Mouse (Mus musculus): ENCODE results near the gene Ube2e3.

Gene Ube2e3
- long read RNA-seq, experiment 1, transcript Ube2e3-201 (6 exons, 2,249 nt), result major isoform, 39 of 47 reads
- long read RNA-seq, experiment 1, partial matches to known transcripts, result 4 of 47 reads
- long read RNA-seq, experiment 1, other reads (novel, unspliced or antisense), result 2 of 47 reads
- long read RNA-seq, experiment 2, transcript Ube2e3-201 (6 exons, 2,249 nt), result major isoform, 93 of 106 reads
- long read RNA-seq, experiment 2, partial matches to known transcripts, result 5 of 106 reads
- long read RNA-seq, experiment 2, other reads (novel, unspliced or antisense), result 6 of 106 reads

- intact Hi-C loops (cut with DNase I), result no loop called here
These were observed at the start of gene Ube2e3 for GRCm38 (mm10) chr2:78867726-78868510. Ube2e3 (plus strand) TSS chr2:78868124.

GRCm38 (mm10) chr2:78829887-78830286 lies 38.0 kb upstream of the Ube2e3 start:
- intact Hi-C loops (cut with DNase I), result no loop called here

DNA sequence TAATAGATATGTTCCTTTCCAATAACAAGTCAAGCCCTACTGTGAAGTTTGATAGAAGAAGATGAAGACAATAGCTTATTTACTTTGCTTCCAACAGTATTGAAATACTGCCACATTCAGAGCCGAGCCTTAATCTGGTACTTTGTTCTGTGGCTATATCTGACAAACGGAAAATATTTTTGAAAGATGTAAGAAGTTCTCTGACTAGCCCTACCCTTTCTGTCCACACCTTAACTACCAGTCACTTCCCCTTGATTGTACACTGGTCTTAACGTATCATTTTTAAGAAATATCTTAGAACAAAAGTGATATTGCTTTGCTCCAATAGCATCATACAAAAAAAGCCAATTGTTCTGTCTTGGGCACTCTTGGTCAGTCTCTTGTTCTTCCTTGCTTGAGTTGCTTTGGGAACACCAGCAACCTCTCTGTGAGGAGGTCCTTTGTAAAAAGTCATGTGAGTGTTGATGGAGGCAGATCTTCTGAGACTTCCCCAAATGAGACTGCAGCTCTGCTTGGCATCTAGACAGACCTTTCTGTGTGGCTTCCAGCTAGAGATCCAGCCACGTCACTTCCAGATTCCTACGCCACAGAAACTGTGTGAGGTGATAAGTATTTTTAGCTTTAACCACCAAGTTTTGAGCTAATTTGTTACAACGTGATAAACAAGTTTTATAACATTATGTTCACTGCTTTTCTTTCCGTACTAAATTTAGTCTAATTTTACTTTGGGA lies 26.3 kb upstream of the Ube2e3 start:
- intact Hi-C loops (cut with DNase I), result no loop called here

GRCm38 (mm10) chr2:78844365-78844764 lies 23.6 kb upstream of the Ube2e3 start:
- intact Hi-C loops (cut with DNase I), result no loop called here

GRCm38 (mm10) chr2:78845274-78845673 lies 22.6 kb upstream of the Ube2e3 start:
- intact Hi-C loops (cut with DNase I), result no loop called here

GRCm38 (mm10) chr2:78845717-78846116 lies 22.2 kb upstream of the Ube2e3 start:
- intact Hi-C loops (cut with DNase I), result no loop called here

DNA sequence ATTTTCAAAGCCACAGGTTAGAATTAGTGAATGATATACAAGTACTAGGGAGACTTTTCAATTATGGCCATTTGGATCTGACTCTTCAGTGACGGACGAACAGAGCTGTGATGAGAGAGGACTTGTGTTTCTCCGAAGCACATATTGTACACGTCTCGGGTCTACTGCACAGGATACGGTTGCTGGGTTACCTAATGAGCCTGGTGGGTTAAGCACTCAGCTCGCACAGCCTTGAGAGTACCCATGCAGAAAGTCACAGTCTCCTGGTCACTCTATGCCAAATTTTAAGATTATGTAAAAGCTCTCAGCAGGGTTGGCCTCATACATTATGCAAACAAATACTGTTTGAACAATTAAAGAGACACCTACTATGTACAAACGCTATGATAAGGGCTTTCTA lies 13.6 kb upstream of the Ube2e3 start:
- intact Hi-C loops (cut with DNase I), result no loop called here

GRCm38 (mm10) chr2:78858628-78859027 lies 9.3 kb upstream of the Ube2e3 start:
- intact Hi-C loops (cut with DNase I), result no loop called here

GRCm38 (mm10) chr2:78859266-78860087 lies 8.4 kb upstream of the Ube2e3 start:
- intact Hi-C loops (cut with DNase I), result no loop called here

DNA sequence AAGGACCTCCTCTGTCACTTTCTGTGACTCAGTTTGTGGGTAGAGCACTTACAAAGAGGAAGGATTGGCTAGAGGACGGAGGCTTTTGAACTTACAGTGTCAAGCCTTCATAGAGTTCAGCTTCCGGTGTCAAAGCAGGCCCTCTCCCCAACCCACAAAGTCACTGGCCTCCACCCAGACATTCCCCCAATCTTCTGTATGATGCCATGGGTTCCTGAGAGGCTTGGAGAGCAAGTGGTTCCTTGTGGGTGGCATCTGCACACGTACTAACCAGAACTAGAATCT lies 7.9 kb upstream of the Ube2e3 start:
- intact Hi-C loops (cut with DNase I), result no loop called here

DNA sequence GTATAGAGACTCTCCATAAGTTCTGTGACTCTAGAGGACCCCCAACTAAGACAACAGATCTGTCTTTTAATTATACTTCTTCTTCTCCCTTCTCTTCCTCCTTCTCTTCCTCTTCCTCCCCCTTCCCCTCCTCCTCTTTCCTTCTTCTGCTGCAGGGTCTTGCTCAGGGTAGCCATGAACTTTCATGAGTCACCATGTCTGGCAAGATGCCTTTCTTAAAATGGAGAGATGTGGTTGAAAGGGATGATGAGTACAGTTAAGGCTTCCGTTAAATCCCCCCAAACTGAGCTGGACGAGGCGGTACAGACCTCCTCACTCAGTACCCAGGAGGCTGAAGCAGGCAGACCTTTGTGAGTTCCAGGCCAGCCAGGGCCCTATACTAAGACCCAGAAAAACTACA lies 3.8 kb upstream of the Ube2e3 start:
- intact Hi-C loops (cut with DNase I), result no loop called here

GRCm38 (mm10) chr2:78864866-78865265 lies 3.1 kb upstream of the Ube2e3 start:
- intact Hi-C loops (cut with DNase I), result no loop called here

- intact Hi-C loops (cut with DNase I), result no loop called here
These were observed 559 bp downstream of the Ube2e3 start for GRCm38 (mm10) chr2:78868511-78868854.

DNA sequence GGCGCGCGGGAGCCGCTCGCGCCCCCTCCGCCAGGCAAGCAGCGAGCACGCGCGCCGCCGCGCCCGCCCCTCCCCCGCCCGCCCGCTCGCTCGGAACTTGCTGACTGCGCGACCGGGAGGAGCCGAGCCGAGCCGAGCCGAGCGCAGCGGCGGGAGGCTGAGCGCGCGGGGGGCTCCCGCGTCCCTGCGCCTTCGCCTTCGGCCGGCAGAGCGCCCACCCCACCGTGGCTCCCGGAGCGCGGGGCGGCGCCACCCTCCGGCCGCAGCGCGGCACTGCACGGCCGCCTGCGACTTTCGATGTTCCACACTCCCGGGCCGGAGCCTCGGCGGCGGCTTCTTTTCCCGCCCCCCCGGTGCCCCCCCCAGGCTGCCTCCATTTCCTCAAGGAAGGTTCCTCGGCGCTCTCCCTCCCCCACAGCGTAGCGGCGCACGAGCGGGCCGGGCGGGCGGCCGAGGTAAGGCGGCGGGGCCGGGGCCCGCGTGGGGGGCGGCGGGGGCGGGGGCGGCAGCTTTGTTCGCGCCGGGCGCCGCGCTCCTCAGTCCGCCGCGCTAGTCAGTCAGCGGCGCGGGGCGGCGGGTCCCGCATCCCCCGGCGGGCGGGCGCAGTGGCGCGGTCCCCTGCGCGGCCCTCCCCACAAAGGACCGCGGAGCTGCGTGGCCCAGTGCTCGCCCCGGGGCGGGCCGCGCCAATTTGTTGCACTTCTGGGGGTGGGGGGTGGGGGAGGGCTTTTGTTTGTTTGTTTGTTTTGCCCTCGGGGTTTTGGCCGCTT lies 1.2 kb downstream of the Ube2e3 start:
- intact Hi-C loops (cut with DNase I), result no loop called here

GRCm38 (mm10) chr2:78869721-78870442 lies 2.0 kb downstream of the Ube2e3 start:
- intact Hi-C loops (cut with DNase I), result loop anchor here (5.0 kb wide), 1 partner anchor 42 kb away; no protein-coding TSS in a partner anchor

DNA sequence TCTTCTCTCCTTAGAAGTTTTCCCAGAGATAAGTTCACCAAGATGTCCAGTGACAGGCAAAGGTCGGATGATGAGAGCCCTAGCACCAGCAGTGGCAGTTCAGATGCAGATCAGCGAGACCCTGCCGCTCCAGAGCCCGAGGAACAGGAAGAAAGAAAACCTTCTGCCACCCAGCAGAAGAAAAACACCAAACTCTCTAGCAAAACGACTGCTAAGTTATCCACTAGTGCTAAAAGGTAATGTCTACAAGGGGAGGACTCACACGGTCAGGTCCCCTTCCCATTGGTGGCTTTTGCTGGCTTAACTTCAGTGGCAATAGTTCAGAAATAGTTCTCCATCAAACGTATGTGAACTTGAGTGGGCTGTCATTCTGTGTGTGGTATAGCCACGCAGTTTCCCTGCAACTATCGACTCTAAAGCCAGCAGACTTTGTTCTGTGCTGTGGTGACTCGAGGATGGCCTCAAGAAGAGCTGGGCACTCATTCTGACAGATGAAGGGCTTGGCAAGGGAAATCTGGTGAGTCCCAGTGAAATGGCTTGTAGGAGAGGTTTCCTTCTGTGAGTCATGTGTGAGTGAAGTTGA lies 2.6 kb downstream of the Ube2e3 start:
- intact Hi-C loops (cut with DNase I), result loop anchor here (5.0 kb wide), 1 partner anchor 42 kb away; no protein-coding TSS in a partner anchor

- intact Hi-C loops (cut with DNase I), result loop anchor here (5.0 kb wide), 1 partner anchor 40 kb away; no protein-coding TSS in a partner anchor
These were observed 4.3 kb downstream of the Ube2e3 start for GRCm38 (mm10) chr2:78871971-78872860.

DNA sequence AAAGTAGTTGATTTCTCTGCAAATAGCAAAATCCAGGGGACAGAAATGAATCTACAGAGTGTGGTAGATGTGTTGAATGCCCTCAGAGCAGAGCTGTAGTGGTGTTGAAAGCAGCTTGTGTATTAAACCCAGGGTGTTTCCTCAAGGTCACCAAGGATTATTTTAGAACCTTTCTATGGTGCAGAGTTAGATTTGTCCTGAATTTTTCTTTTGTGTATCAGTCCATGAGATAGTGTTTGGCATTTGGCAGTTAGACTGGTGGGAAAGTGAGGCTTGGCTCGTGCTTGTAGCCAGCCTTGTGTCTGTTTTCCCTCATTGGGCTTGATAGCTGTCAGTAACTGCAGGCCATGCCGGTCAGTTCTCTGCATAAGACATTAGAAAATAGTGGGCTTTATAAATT lies 6.0 kb downstream of the Ube2e3 start:
- intact Hi-C loops (cut with DNase I), result loop anchor here (5.0 kb wide), 1 partner anchor 38 kb away; no protein-coding TSS in a partner anchor

All from adrenal gland (tissue).